Mouse (Mus musculus) heart, postnatal 36 days (tissue): Measurements from ENCODE around the gene Saal1. TPM values are rescaled to one million over a fixed set of nuclear protein-coding genes. Genes with fewer than 3 reads are reported as not detected.

Experiments used
- total RNA-seq, 2 experiments: library from RNA; stranded (reverse); gene quantifications; 2 replicates each; pipeline ENCODE4 v1.2.3; 2021

Saal1 gene
- total RNA-seq, 2 experiments from 2014 or later: 3.8 to 4.3 TPM

Other genes with a start within 250 kb of the Saal1 start
- gene Sergef, start 70.9 kb downstream of the Saal1 start, total RNA-seq: 1 to 10 TPM; 3.0 to 4.7 TPM
- gene Tph1, start 38.1 kb downstream of the Saal1 start, total RNA-seq: not detected
- 1 to 10 TPM; 1.4 to 1.8 TPM for gene Saa3, start 5.0 kb upstream of the Saal1 start, total RNA-seq
- not detected for gene Saa4, start 21.9 kb upstream of the Saal1 start, total RNA-seq
- not detected for gene Saa1, start 32.3 kb upstream of the Saal1 start, total RNA-seq
- gene Saa2, start 41.1 kb upstream of the Saal1 start, total RNA-seq: not detected
- gene Hps5, start 85.4 kb upstream of the Saal1 start, total RNA-seq: 10 to 100 TPM in 1 of 2 experiments, 1 to 10 TPM in 1; 8.8 to 12.7 TPM
- gene Gtf2h1, start 85.4 kb upstream of the Saal1 start, total RNA-seq: 10 to 100 TPM; 16.9 to 19.5 TPM
- gene Ldha, start 130.8 kb upstream of the Saal1 start, total RNA-seq: 100 to 1,000 TPM; 776 to 801 TPM
- gene Ldhc, start 150.5 kb upstream of the Saal1 start, total RNA-seq: not detected
- 10 to 100 TPM; 60.5 to 61.6 TPM for gene Tsg101, start 209.3 kb upstream of the Saal1 start, total RNA-seq
- 10 to 100 TPM in 1 of 2 experiments, 1 to 10 TPM in 1; 9.4 to 10.6 TPM for gene Uevld, start 247.8 kb upstream of the Saal1 start, total RNA-seq